Mouse (Mus musculus): ENCODE data around the gene Maml3. TPM values are rescaled to one million over a fixed set of nuclear protein-coding genes. Genes with fewer than 3 reads are reported as not detected.

The Maml3 gene
- polyA plus RNA-seq, 1 experiment from 2014 or later: 6.5 TPM

DNA sequence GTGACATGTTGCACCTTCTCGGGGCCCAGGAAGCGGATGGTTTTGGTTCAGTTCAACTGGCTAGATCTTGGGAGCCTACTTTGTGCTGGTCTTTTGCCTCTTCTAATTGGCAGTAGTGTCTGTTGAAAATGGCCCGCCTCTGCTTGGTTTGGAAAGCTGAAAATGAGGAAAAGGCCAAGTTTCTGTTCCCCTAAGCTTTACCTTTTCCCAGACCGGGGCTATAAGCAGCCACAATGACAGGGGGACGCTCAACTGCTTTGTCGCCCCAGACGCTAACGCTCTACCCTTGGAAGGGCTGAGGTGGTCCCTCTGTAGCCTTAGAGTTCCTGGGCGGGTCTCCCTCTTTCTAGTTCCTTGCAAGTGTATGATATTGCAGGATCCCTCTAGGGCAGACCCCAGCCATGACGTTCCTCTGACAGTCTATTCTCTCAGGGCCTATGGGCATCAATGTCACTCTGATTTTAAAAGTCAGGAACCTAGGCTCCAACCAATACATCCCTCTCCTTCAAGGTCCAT, 315.4 kb downstream of the Maml3 start:
- H3K4me3 ChIP-seq (ENCODE audit: low read depth, low read length): peak overlapping the region; percentile 27; the same call in 1 of the 2 replicates
- H3K9ac ChIP-seq (ENCODE audit: low read length): no peak overlapping the region
- H3K9me3 ChIP-seq (ENCODE audit: control insufficient read depth, low read length): no peaks in the 10 kb centered on the region
- no peaks in the 10 kb centered on the region for H3K27me3 ChIP-seq (replicated peaks; ENCODE audit: control insufficient read depth, insufficient read depth, low read length)
- 67% methylated on average over 10 of the region's 10 CpGs for WGBS
- H3K4me1 ChIP-seq (replicated peaks; ENCODE audit: control insufficient read depth, insufficient read depth, low read length): peaks cover 24% of the 10 kb centered on the region
- H3K36me3 ChIP-seq (ENCODE audit: control insufficient read depth, insufficient read depth, low read length): no peaks in the 10 kb centered on the region
- H3K4me2 ChIP-seq (ENCODE audit: low read length): peak overlapping the region; percentile 53
- DNase-seq (ENCODE audit: low spot score) (no peak), ATAC-seq (replicated peaks; ENCODE audit: low FRiP score, low TSS enrichment, low read depth) (no peak)
- H3K27ac ChIP-seq (ENCODE audit: low read depth): peak overlapping the region; percentile 69

DNA sequence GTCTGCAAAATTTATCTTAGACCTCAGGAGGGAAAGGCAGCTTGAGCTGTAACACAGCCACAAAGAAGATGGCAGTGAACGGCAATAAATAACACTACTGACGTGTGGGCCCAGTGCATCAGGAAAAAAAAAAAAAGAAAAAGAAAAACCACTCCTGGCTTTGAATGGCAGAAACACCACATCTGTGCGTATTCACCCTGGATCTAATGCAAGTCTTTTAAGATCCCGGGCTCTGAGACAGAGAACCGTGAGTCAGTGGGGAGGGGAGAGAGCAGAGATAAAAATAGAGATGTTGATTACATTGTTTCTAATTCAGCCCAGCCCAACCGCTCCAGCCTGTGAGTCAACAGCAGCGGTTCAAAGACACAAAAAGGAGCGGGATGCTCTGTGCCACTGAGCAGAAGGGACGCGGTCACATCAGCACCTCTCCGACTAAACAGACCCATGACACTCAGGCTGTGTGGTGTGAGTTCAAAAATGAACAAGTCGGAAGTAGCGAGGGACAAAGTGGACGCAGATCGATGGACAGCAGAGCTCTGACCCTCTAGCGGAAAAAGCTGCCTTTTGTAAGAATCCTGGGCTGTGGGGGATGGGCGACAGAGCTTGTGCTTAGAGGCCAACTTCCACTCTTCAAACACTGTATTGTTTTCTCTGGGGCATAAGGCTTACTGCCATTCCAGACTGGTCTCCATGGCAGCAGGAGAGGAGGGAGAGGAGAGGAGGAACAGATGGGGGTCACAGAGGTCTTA, 316.1 kb downstream of the Maml3 start:
- Histone ChIP-seq H3K4me3 (ENCODE audit: low read depth, low read length) (peak overlapping the region; percentile 27), H3K9ac (ENCODE audit: low read length) (peak overlapping the region; percentile 25; the same call in 1 of the 2 replicates), H3K4me2 (ENCODE audit: low read length) (peak overlapping the region; percentile 53), H3K9me3 (ENCODE audit: control insufficient read depth, low read length) (no peaks in the 10 kb centered on the region), H3K4me1 (replicated peaks; ENCODE audit: control insufficient read depth, insufficient read depth, low read length) (peaks cover 24% of the 10 kb centered on the region), H3K27ac (ENCODE audit: low read depth) (peak overlapping the region; percentile 69), H3K27me3 (replicated peaks; ENCODE audit: control insufficient read depth, insufficient read depth, low read length) (no peaks in the 10 kb centered on the region), H3K36me3 (ENCODE audit: control insufficient read depth, insufficient read depth, low read length) (no peaks in the 10 kb centered on the region)
- ATAC-seq (replicated peaks; ENCODE audit: low FRiP score, low TSS enrichment, low read depth): peak; percentile 63
- DNase-seq (ENCODE audit: low spot score): peak; percentile 81
- WGBS: 2% methylated on average over 17 of the region's 17 CpGs

DNA sequence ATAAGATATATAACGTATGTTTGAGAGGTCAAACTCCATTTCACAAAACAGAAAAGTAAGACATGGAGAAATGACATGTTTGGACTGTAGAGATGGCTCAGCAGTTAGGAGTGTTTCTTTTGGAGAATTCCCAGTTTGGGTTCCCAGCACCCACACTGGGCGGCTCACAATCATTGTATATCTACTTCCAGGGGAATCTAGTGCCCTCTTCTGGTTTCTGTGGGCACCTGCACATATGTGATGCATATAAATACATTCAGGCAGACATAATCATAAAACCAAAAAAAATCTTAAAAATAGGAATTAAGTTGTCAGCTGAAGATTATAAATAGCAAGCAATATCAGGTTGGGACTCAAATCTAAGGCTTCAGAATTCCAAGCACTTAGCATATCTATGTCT, 316.9 kb downstream of the Maml3 start:
- H3K9ac ChIP-seq (ENCODE audit: low read length): no peak overlapping the region
- ATAC-seq (replicated peaks; ENCODE audit: low FRiP score, low TSS enrichment, low read depth): no peak
- no peak overlapping the region for H3K4me2 ChIP-seq (ENCODE audit: low read length)
- H3K4me1 ChIP-seq (replicated peaks; ENCODE audit: control insufficient read depth, insufficient read depth, low read length): peaks cover 24% of the 10 kb centered on the region
- no peak for DNase-seq (ENCODE audit: low spot score)
- WGBS: 95% methylated on average over 2 of the region's 2 CpGs
- no peaks in the 10 kb centered on the region for H3K9me3 ChIP-seq (ENCODE audit: control insufficient read depth, low read length)
- H3K4me3 ChIP-seq (ENCODE audit: low read depth, low read length): no peak overlapping the region
- H3K27me3 ChIP-seq (replicated peaks; ENCODE audit: control insufficient read depth, insufficient read depth, low read length): no peaks in the 10 kb centered on the region
- H3K36me3 ChIP-seq (ENCODE audit: control insufficient read depth, insufficient read depth, low read length): no peaks in the 10 kb centered on the region
- no peak overlapping the region for H3K27ac ChIP-seq (ENCODE audit: low read depth)

DNA sequence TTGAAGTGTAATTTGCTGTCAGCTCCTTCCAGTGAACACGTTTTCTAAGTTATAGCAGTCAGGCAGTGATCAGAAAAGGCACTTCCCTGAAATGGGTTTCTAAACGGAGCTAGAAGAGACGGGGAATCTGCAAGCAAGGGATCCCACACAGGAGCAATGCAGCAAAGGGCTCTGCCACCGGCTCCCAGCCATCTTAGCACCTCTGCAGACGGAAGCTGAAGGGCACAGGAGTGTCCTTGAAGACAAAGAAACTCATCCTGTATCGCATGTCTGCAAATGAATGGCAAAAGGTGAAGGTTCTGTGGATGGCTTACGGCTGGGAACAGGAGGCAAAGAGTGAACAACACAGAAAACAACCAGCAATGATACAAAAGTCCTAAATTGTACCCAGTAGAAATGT, 319.1 kb downstream of the Maml3 start:
- WGBS: 76% methylated on average over 7 of the region's 7 CpGs
- Histone ChIP-seq H3K4me3 (ENCODE audit: low read depth, low read length) (no peak overlapping the region), H3K4me2 (ENCODE audit: low read length) (no peak overlapping the region), H3K36me3 (ENCODE audit: control insufficient read depth, insufficient read depth, low read length) (no peaks in the 10 kb centered on the region), H3K9ac (ENCODE audit: low read length) (no peak overlapping the region), H3K27ac (ENCODE audit: low read depth) (no peak overlapping the region), H3K4me1 (replicated peaks; ENCODE audit: control insufficient read depth, insufficient read depth, low read length) (peaks cover 17% of the 10 kb centered on the region), H3K9me3 (ENCODE audit: control insufficient read depth, low read length) (no peaks in the 10 kb centered on the region), H3K27me3 (replicated peaks; ENCODE audit: control insufficient read depth, insufficient read depth, low read length) (no peaks in the 10 kb centered on the region)
- DNase-seq (ENCODE audit: low spot score) (no peak), ATAC-seq (replicated peaks; ENCODE audit: low FRiP score, low TSS enrichment, low read depth) (no peak)

DNA sequence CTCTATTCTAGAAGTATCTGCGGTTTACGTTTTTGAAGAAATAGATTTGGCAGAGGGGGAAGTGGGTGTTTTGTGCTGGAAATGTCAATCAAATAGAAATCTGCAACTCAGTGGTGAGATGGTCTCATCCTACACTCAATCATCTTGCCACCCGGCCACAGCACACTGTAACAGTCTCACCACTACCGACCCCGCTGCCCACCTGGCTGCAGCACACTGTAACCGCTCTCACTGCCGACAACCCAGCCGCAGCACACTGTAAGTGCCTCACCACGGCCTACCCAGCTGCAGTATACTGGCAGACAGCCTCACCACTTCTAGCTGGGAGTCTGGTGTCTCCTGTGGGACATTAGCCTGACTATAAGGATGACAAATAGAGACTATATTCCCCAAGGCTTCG, 322.7 kb downstream of the Maml3 start:
- H3K9me3 ChIP-seq (ENCODE audit: control insufficient read depth, low read length): no peaks in the 10 kb centered on the region
- no peaks in the 10 kb centered on the region for H3K27me3 ChIP-seq (replicated peaks; ENCODE audit: control insufficient read depth, insufficient read depth, low read length)
- H3K36me3 ChIP-seq (ENCODE audit: control insufficient read depth, insufficient read depth, low read length): no peaks in the 10 kb centered on the region
- no peak overlapping the region for H3K9ac ChIP-seq (ENCODE audit: low read length)
- no peak overlapping the region for H3K27ac ChIP-seq (ENCODE audit: low read depth)
- H3K4me3 ChIP-seq (ENCODE audit: low read depth, low read length): no peak overlapping the region
- no peak for DNase-seq (ENCODE audit: low spot score)
- 85% methylated on average over 10 of the region's 10 CpGs for WGBS
- H3K4me1 ChIP-seq (replicated peaks; ENCODE audit: control insufficient read depth, insufficient read depth, low read length): peaks cover 17% of the 10 kb centered on the region
- ATAC-seq (replicated peaks; ENCODE audit: low FRiP score, low TSS enrichment, low read depth): no peak
- no peak overlapping the region for H3K4me2 ChIP-seq (ENCODE audit: low read length)

DNA sequence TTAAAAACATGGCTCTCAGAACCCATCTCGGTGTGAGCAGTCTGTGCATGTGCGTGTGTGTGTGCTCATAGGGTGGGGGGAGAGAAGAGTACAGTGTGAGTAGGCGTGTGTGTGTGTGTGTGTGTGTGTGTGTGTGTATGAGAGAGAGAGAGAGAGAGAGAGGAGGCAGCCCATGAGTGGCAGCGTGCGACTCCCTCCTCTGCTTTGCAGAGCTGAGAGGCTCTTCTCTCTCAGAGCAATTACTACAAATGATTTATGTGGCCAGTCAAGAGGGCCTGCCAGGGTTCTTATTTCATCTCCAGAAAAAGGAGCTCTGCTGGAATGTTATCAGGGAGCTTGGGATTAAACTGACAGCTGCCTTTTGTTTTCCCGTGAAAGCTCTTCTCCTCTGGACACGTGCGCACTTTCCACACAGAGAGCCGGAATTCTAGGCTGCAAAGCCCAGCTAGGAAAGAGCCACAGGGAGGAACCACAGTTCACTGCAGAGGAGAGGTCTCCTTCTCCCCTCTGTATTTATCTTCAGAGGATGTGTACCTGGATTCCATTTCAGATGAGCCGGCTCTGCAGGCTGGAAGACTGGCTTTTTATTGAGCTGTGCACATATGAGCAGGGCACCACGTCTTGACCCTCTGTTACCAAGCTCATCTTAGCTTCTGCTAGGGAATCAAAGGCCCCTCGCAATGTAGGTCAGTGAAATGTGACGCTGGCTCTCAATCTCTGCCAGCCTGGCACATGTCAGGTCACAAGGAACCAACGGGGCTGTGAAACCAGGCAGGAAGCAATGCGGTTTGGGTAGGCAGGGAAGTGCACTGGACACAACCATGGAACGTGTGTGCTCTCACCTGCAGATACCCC, 325.9 kb downstream of the Maml3 start:
- 17% methylated on average over 16 of the region's 16 CpGs for WGBS
- H3K9me3 ChIP-seq (ENCODE audit: control insufficient read depth, low read length): no peaks in the 10 kb centered on the region
- H3K27ac ChIP-seq (ENCODE audit: low read depth): peak overlapping the region; percentile 27; the same call in 1 of the 2 replicates
- no peaks in the 10 kb centered on the region for H3K36me3 ChIP-seq (ENCODE audit: control insufficient read depth, insufficient read depth, low read length)
- 0 out of 2 replicates have a peak overlapping the region, but pooled peaks have one; percentile 13 for H3K4me2 ChIP-seq (ENCODE audit: low read length)
- no peak overlapping the region for H3K4me3 ChIP-seq (ENCODE audit: low read depth, low read length)
- no peak overlapping the region for H3K9ac ChIP-seq (ENCODE audit: low read length)
- DNase-seq (ENCODE audit: low spot score): peak; percentile 61
- ATAC-seq (replicated peaks; ENCODE audit: low FRiP score, low TSS enrichment, low read depth): peak; percentile 65; the same call in 1 of the 2 replicates
- peaks cover 17% of the 10 kb centered on the region for H3K4me1 ChIP-seq (replicated peaks; ENCODE audit: control insufficient read depth, insufficient read depth, low read length)
- H3K27me3 ChIP-seq (replicated peaks; ENCODE audit: control insufficient read depth, insufficient read depth, low read length): no peaks in the 10 kb centered on the region

DNA sequence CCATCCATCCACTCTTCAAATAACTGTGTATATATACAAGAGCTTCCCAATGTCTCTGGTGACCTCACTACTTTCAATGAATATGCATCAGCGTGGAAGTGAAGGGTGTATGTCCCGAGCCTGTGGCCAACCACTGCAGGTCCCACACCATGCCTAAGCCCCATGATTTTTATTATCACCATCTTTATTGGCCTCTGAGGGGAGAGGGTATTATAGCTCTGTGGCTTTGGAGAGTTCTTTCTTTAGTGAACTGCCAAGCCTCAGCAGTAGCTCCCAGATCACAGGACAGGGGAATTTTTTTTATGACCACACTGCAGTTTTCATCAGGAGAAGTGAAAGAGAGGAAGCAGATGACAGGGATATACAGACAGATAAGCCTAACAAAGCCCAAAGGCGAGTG, 326.7 kb downstream of the Maml3 start:
- Histone ChIP-seq H3K4me2 (ENCODE audit: low read length) (0 out of 2 replicates have a peak overlapping the region, but pooled peaks have one; percentile 13), H3K4me3 (ENCODE audit: low read depth, low read length) (no peak overlapping the region), H3K9me3 (ENCODE audit: control insufficient read depth, low read length) (no peaks in the 10 kb centered on the region), H3K9ac (ENCODE audit: low read length) (no peak overlapping the region), H3K4me1 (replicated peaks; ENCODE audit: control insufficient read depth, insufficient read depth, low read length) (peaks cover 17% of the 10 kb centered on the region), H3K27me3 (replicated peaks; ENCODE audit: control insufficient read depth, insufficient read depth, low read length) (no peaks in the 10 kb centered on the region), H3K27ac (ENCODE audit: low read depth) (peak overlapping the region; percentile 27; the same call in 1 of the 2 replicates), H3K36me3 (ENCODE audit: control insufficient read depth, insufficient read depth, low read length) (no peaks in the 10 kb centered on the region)
- ATAC-seq (replicated peaks; ENCODE audit: low FRiP score, low TSS enrichment, low read depth): no peak
- DNase-seq (ENCODE audit: low spot score): no peak
- WGBS: 37% methylated on average over 3 of the region's 3 CpGs

DNA sequence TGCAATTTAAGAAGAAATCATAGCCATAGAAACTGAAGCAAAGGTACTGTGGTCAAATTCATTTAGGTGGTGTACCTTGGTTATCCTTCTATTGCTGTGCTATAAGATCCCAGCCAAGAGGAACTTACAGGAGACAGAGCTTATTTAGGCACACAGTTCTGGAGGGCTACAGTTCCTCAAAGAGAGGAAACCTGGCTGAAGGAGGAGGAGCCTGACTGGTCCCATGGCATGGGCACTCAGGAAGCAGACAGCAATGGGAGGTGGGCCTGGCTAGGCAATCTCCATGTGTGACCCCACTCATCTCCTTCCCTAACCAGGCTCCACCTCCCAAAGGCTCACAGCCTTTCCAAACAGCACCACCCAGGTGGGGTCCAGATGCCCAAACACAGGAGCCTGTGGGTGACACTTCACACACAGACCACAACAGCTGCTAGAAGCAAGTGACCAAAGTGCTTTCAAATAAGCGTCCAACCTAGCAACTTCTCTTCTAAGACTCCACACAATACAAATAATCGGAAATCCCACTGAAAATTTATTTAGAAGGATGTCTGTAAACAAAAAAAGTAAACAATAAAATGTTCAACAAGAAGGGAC, 328.8 kb downstream of the Maml3 start:
- 85% methylated on average over 2 of the region's 2 CpGs for WGBS

More for the DNA sequence above, 328.8 kb downstream of the Maml3 start:
- no peak for DNase-seq (ENCODE audit: low spot score)
- Histone ChIP-seq H3K4me2 (ENCODE audit: low read length) (no peak overlapping the region), H3K9ac (ENCODE audit: low read length) (no peak overlapping the region), H3K27ac (ENCODE audit: low read depth) (no peak overlapping the region), H3K36me3 (ENCODE audit: control insufficient read depth, insufficient read depth, low read length) (no peaks in the 10 kb centered on the region), H3K4me1 (replicated peaks; ENCODE audit: control insufficient read depth, insufficient read depth, low read length) (peaks cover 17% of the 10 kb centered on the region), H3K27me3 (replicated peaks; ENCODE audit: control insufficient read depth, insufficient read depth, low read length) (no peaks in the 10 kb centered on the region), H3K4me3 (ENCODE audit: low read depth, low read length) (no peak overlapping the region), H3K9me3 (ENCODE audit: control insufficient read depth, low read length) (no peaks in the 10 kb centered on the region)
- no peak for ATAC-seq (replicated peaks; ENCODE audit: low FRiP score, low TSS enrichment, low read depth)

All from intestine, embryonic 14.5 days (tissue).